Mouse (Mus musculus) spleen, adult 2 months (tissue): Measurements from ENCODE around the gene Slc10a1.

Source experiments
- CTCF ChIP-seq: fragments of 200-500 bp; IDR thresholded peaks from 2 replicates; pipeline ENCODE4 v1.5.1; 2011; ENCODE audit warnings: mild to moderate bottlenecking, inconsistent platforms; ENCODE audit not compliant: insufficient read depth, insufficient read length, insufficient replicate concordance; ENCODE audit errors: extremely low read depth
- POLR2A ChIP-seq: fragments of 200-500 bp; IDR thresholded peaks from 2 replicates; pipeline ENCODE4 v1.6.1; 2011; ENCODE audit warnings: low read depth, low read length, inconsistent platforms

- TF ChIP-seq POLR2A (no peak), CTCF (no peak)
Observed at GRCm38 (mm10) chr12:80937331-80938029, 31.0 kb downstream of the Slc10a1 start.
